Mouse (Mus musculus) kidney, embryonic 14.5 days (tissue): ENCODE measurements around the gene Prph2. TPM values are rescaled to one million over a fixed set of nuclear protein-coding genes. Genes with fewer than 3 reads are reported as not detected.

Experiments
- ATAC-seq: fragments of 200-750 bp; cut with Nextera tagmentation; 2 replicates; pipeline ENCODE4 v1.8.0; 2017; ENCODE audit warnings: moderate number of reproducible peaks, mild to moderate bottlenecking, moderate TSS enrichment, moderate library complexity; ENCODE audit not compliant: low FRiP score, low TSS enrichment
- H3K27ac ChIP-seq: fragments of 300-500 bp; sonication (generic); 2 replicates; pipeline ENCODE4 v1.5.1; 2014; ENCODE audit warnings: low read depth, mild to moderate bottlenecking, low read length, moderate library complexity, mixed read lengths
- H3K27me3 ChIP-seq: fragments of 300-500 bp; sonication (generic); 2 replicates; pipeline ENCODE4 v1.6.1; 2014; ENCODE audit warnings: mild to moderate bottlenecking, low read length; ENCODE audit not compliant: control insufficient read depth, insufficient read depth
- H3K36me3 ChIP-seq: fragments of 300-500 bp; sonication (generic); 2 replicates; pipeline ENCODE4 v1.6.1; 2014; ENCODE audit warnings: low read length, mixed read lengths; ENCODE audit not compliant: control insufficient read depth, insufficient read depth
- H3K4me1 ChIP-seq: fragments of 300-500 bp; sonication (generic); 2 replicates; pipeline ENCODE4 v1.6.1; 2014; ENCODE audit warnings: low read length, mixed read lengths; ENCODE audit not compliant: control insufficient read depth, insufficient read depth
- H3K4me2 ChIP-seq: fragments of 300-500 bp; sonication (generic); replicated peaks from 2 replicates; pipeline ENCODE4 v1.6.1; 2014; ENCODE audit warnings: low read depth, mild to moderate bottlenecking, low read length
- H3K4me3 ChIP-seq: fragments of 300-500 bp; sonication (generic); 2 replicates; pipeline ENCODE4 v1.5.1; 2014; ENCODE audit warnings: mild to moderate bottlenecking, low read length
- H3K9ac ChIP-seq: fragments of 300-500 bp; sonication (generic); 2 replicates; pipeline ENCODE4 v1.6.1; 2014; ENCODE audit warnings: low read depth, mild to moderate bottlenecking, low read length, moderate library complexity
- H3K9me3 ChIP-seq: fragments of 300-500 bp; sonication (generic); 2 replicates; pipeline ENCODE4 v1.6.1; 2016; ENCODE audit warnings: low read length; ENCODE audit not compliant: control insufficient read depth
- WGBS: fragments of 180-500 bp; shearing (Covaris S2); extraction: QIAGEN DNeasy Blood & Tissue Kit; methylation state at CpG from one replicate; pipeline ENCODE4 v1.1.7; 2014; 5-methylcytosine and 5-hydroxymethylcytosine counted together
- polyA plus RNA-seq: library from polyadenylated mRNA; unstranded; fragments of >200 nt; fragmentation: Nextera tagmentation; extraction: Ambion mirVana; gene quantifications from 2 replicates; pipeline ENCODE4 v1.2.1, GENCODE M21; 2014

Prph2 gene
- polyA plus RNA-seq, 1 experiment from 2014 or later, result 0.18 TPM

- H3K27me3 ChIP-seq, result no peaks in the 10 kb centered on the region
- H3K4me2 ChIP-seq, result no peak overlapping the region
- H3K9me3 ChIP-seq, result no peaks in the 10 kb centered on the region
- no peak overlapping the region for H3K4me3 ChIP-seq
- no peak for ATAC-seq
- no peaks in the 10 kb centered on the region for H3K4me1 ChIP-seq
- peaks cover 65% of the 10 kb centered on the region for H3K36me3 ChIP-seq
- no peak overlapping the region for H3K9ac ChIP-seq
- no peak overlapping the region for H3K27ac ChIP-seq
- 70% methylated on average over 7 of the region's 7 CpGs for WGBS
Observed at GRCm38 (mm10) chr17:46929897-46930296, 19.6 kb downstream of the Prph2 start.

- Histone ChIP-seq H3K27ac (no peak overlapping the region), H3K4me3 (no peak overlapping the region), H3K4me2 (no peak overlapping the region), H3K27me3 (no peaks in the 10 kb centered on the region), H3K9ac (no peak overlapping the region), H3K9me3 (no peaks in the 10 kb centered on the region), H3K36me3 (peaks cover 93% of the 10 kb centered on the region), H3K4me1 (no peaks in the 10 kb centered on the region)
- 97% methylated on average over 5 of the region's 5 CpGs for WGBS
- ATAC-seq, result no peak
Observed at GRCm38 (mm10) chr17:46932961-46933360, 22.7 kb downstream of the Prph2 start.

- Histone ChIP-seq H3K9ac (no peak overlapping the region), H3K4me3 (no peak overlapping the region), H3K9me3 (no peaks in the 10 kb centered on the region), H3K4me1 (no peaks in the 10 kb centered on the region), H3K4me2 (no peak overlapping the region), H3K27ac (no peak overlapping the region), H3K36me3 (peaks cover 93% of the 10 kb centered on the region), H3K27me3 (no peaks in the 10 kb centered on the region)
- WGBS, result 80% methylated on average over 19 of the region's 19 CpGs
- no peak for ATAC-seq
Observed at GRCm38 (mm10) chr17:46933557-46934348, 23.5 kb downstream of the Prph2 start.

- Histone ChIP-seq H3K4me3 (no peak overlapping the region), H3K4me2 (no peak overlapping the region), H3K4me1 (no peaks in the 10 kb centered on the region), H3K9ac (no peak overlapping the region), H3K9me3 (no peaks in the 10 kb centered on the region), H3K36me3 (peaks cover 97% of the 10 kb centered on the region), H3K27me3 (no peaks in the 10 kb centered on the region), H3K27ac (no peak overlapping the region)
- WGBS, result 95% methylated on average over 8 of the region's 8 CpGs
- ATAC-seq, result no peak
Observed at GRCm38 (mm10) chr17:46940461-46940860, 30.2 kb downstream of the Prph2 start.

- Histone ChIP-seq H3K36me3 (peaks cover 95% of the 10 kb centered on the region), H3K4me2 (no peak overlapping the region), H3K9ac (no peak overlapping the region), H3K27ac (no peak overlapping the region), H3K27me3 (no peaks in the 10 kb centered on the region), H3K9me3 (no peaks in the 10 kb centered on the region), H3K4me1 (no peaks in the 10 kb centered on the region), H3K4me3 (no peak overlapping the region)
- 96% methylated on average over 9 of the region's 9 CpGs for WGBS
- no peak for ATAC-seq
Observed at GRCm38 (mm10) chr17:46942421-46942820, 32.2 kb downstream of the Prph2 start.

GRCm38 (mm10) chr17:46946276-46946675 is 36.0 kb downstream of the Prph2 start:
- Histone ChIP-seq H3K27me3 (no peaks in the 10 kb centered on the region), H3K9ac (no peak overlapping the region), H3K9me3 (no peaks in the 10 kb centered on the region), H3K4me3 (no peak overlapping the region), H3K4me2 (no peak overlapping the region), H3K4me1 (no peaks in the 10 kb centered on the region), H3K36me3 (peaks cover 77% of the 10 kb centered on the region), H3K27ac (no peak overlapping the region)
- no peak for ATAC-seq
- WGBS, result 95% methylated on average over 9 of the region's 9 CpGs

GRCm38 (mm10) chr17:46958045-46958444 is 47.8 kb downstream of the Prph2 start:
- Histone ChIP-seq H3K27ac (no peak overlapping the region), H3K4me3 (no peak overlapping the region), H3K4me1 (no peaks in the 10 kb centered on the region), H3K27me3 (no peaks in the 10 kb centered on the region), H3K36me3 (peaks cover 96% of the 10 kb centered on the region), H3K4me2 (no peak overlapping the region), H3K9me3 (no peaks in the 10 kb centered on the region), H3K9ac (no peak overlapping the region)
- WGBS, result 88% methylated on average over 2 of the region's 2 CpGs
- no peak for ATAC-seq

GRCm38 (mm10) chr17:46960216-46960615 is 50.0 kb downstream of the Prph2 start:
- peaks cover 96% of the 10 kb centered on the region for H3K36me3 ChIP-seq
- no peak overlapping the region for H3K4me3 ChIP-seq
- ATAC-seq, result no peak
- no peak overlapping the region for H3K27ac ChIP-seq
- H3K9ac ChIP-seq, result no peak overlapping the region
- H3K27me3 ChIP-seq, result no peaks in the 10 kb centered on the region
- WGBS, result 93% methylated on average over 10 of the region's 10 CpGs
- no peaks in the 10 kb centered on the region for H3K9me3 ChIP-seq
- H3K4me1 ChIP-seq, result no peaks in the 10 kb centered on the region
- no peak overlapping the region for H3K4me2 ChIP-seq

GRCm38 (mm10) chr17:46962153-46962552 is 51.9 kb downstream of the Prph2 start:
- 81% methylated on average over 3 of the region's 3 CpGs for WGBS
- H3K4me3 ChIP-seq, result no peak overlapping the region
- no peak overlapping the region for H3K27ac ChIP-seq
- no peaks in the 10 kb centered on the region for H3K27me3 ChIP-seq
- no peaks in the 10 kb centered on the region for H3K9me3 ChIP-seq
- no peaks in the 10 kb centered on the region for H3K4me1 ChIP-seq
- H3K36me3 ChIP-seq, result peaks cover 96% of the 10 kb centered on the region
- no peak overlapping the region for H3K9ac ChIP-seq
- no peak for ATAC-seq
- no peak overlapping the region for H3K4me2 ChIP-seq
